Mouse (Mus musculus): ENCODE measurements at regions not wholly inside any gene's neighbourhood (a gene's known extent, or its start where the extent isn't known, plus 50 kb on each side); places are given as distances from the start of the nearest gene placed in this dataset.

DNA sequence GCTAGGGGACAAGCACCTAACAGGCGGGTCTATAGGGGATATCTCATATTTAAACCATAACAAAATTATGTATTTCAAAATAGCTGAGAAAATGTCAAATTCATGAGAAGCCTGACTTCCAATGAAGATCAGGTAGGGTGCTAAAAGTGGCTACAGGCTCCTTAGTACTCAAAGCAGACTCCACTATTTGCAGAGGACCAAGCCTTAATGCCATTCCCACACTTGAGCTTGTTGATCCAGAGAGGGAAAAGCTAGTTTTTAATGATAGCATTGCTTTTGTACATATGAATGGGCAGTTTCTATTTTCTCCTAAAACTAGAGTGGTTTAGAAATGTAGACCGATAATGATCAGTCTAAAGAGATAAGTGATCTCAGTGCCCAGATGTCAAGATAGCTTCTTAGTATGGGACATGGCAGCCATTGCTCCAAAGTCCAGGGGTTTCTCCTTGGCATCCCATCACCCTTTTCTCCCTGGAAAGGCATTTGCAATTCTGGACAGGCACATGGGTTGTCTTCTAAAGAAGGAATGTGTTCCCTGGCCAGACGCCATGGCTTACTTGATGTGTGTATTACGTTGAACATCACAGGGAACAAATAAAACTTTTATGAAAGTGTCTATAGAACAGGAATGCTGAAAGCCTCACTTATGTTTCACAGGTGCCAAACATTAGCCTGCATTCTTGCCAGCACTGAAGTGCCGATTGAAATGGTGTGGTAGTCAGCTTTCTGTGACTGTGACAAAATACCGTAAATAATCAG, 106.9 kb upstream of the Foxa2 start:
- no peak for TF ChIP-seq EP300 (IDR thresholded peaks at IDR 0.05; ENCODE audit: insufficient read depth, low read depth, low read length)
- TF ChIP-seq POLR2A (IDR thresholded peaks at IDR 0.05; ENCODE audit: insufficient read depth, low read length): no peak
